14 mouse cellular contexts compared by ENCODE assay signal in the genomic region with DNA sequence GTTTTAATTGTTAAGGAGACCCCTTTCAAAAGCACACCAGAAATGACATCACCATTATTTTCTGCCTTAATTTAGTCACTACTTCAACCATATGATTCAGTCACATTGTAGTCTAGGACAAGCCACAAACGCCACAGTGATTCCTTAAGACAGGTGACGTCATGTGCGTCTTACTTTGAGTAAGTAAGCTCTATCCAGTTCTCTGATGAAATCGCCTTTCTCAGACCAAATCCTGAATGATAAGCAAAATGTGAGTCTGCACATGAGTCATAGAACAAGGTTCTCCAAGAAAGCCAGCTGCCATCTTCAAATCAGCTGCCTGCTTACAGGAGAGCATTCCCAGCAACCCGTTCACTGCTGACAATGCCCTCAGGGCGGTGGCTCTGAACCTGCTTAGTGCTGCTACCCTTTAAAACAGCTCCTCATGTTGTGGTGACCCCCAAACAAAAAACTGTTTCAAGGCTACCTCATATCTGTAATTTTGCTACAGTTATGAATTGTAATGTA.
"Had no signal": no experiment of that assay in that cellular context is flagged by ENCODE, and none has a peak within 500 bp of the region (broad histone marks: within the 10 kb centered on the region; RNA-seq: fewer than 3 reads in every experiment).

No protein-coding gene starts in this region.

- H3K4me2 ChIP-seq: lung, embryonic 14.5 days; midbrain, embryonic 12.5 days; neural tube, embryonic 12.5 days; stomach, embryonic 15.5 days had no signal

- H3K27ac ChIP-seq: liver, embryonic 14.5 days; midbrain, embryonic 12.5 days; neural tube, embryonic 12.5 days; stomach, embryonic 15.5 days; stomach, postnatal 0 days had no signal

- H3K4me3 ChIP-seq: midbrain, embryonic 12.5 days; neural tube, embryonic 12.5 days; stomach, embryonic 15.5 days had no signal

- H3K9ac ChIP-seq: liver, embryonic 14.5 days; lung, embryonic 14.5 days; midbrain, embryonic 12.5 days; neural tube, embryonic 12.5 days; stomach, embryonic 15.5 days had no signal

- DNase-seq: lung, adult 18-20 months; lung, embryonic 14.5 days; lung, postnatal 10 days; lung, postnatal 4 days; midbrain, embryonic 14.5 days; right cerebral cortex, postnatal 14 days; thymus, adult 2 months; thymus, postnatal 25 days; thymus, postnatal 4 days had no signal

- H3K27me3 ChIP-seq: midbrain, embryonic 12.5 days; neural tube, embryonic 12.5 days; stomach, embryonic 15.5 days had no signal

- H3K9me3 ChIP-seq: midbrain, embryonic 12.5 days; neural tube, embryonic 12.5 days; stomach, embryonic 15.5 days had no signal
